Mouse (Mus musculus) stomach, embryonic 15.5 days (tissue): ENCODE data around the gene Rfc3. TPM values are rescaled to one million over a fixed set of nuclear protein-coding genes. Genes with fewer than 3 reads are reported as not detected.

Experiments
- polyA plus RNA-seq: library from polyadenylated mRNA; unstranded; fragments of >200 nt; fragmentation: Nextera tagmentation; extraction: Ambion mirVana; gene quantifications from 2 replicates; pipeline ENCODE4 v1.2.1, GENCODE M21; 2015

The Rfc3 gene
- polyA plus RNA-seq, 1 experiment from 2014 or later, result 73.5 TPM

Other genes with a start within 250 kb of the Rfc3 start
- not detected in 2 replicates for gene Gm42906, start 223.1 kb downstream of the Rfc3 start, polyA plus RNA-seq
- 0.06 TPM in 1 of 2 replicates, not detected in the other for gene Vmn2r18, start 45.2 kb downstream of the Rfc3 start, polyA plus RNA-seq